Mouse (Mus musculus): ENCODE results near the gene Lmx1b. TPM values are rescaled to one million over a fixed set of nuclear protein-coding genes. Genes with fewer than 3 reads are reported as not detected.

The Lmx1b gene
- polyA plus RNA-seq, 1 experiment from 2014 or later, result not detected

- Histone ChIP-seq H3K4me1 (ENCODE audit: insufficient read depth) (no peaks in the 10 kb centered on the region), H3K27ac (ENCODE audit: low read depth) (no peak overlapping the region), H3K36me3 (replicated peaks; ENCODE audit: insufficient read depth, low read length) (no peaks in the 10 kb centered on the region), H3K9ac (replicated peaks) (no peak overlapping the region), H3K9me3 (ENCODE audit: low read length) (no peaks in the 10 kb centered on the region), H3K4me2 (ENCODE audit: low read depth, low read length) (no peak overlapping the region), H3K4me3 (ENCODE audit: low read depth, low read length) (no peak overlapping the region), H3K27me3 (ENCODE audit: insufficient read depth, low read length) (0 out of 2 replicates have a peak, but pooled peaks cover 5% of the 10 kb centered on the region)
- ATAC-seq, result no peak
- no peak for TF ChIP-seq EP300 (IDR thresholded peaks at IDR 0.05; ENCODE audit: low read depth)
- TF ChIP-seq CTCF (IDR thresholded peaks at IDR 0.05; ENCODE audit: low read depth), result no peak
- 73% methylated on average over 9 of the region's 9 CpGs for WGBS (ENCODE audit: insufficient replicate concordance)
- DNase-seq, result no peak
Measured at GRCm38 (mm10) chr2:33589280-33589679, 51.0 kb downstream of the Lmx1b start.

- no peak overlapping the region for H3K4me2 ChIP-seq (ENCODE audit: low read depth, low read length)
- no peaks in the 10 kb centered on the region for H3K36me3 ChIP-seq (replicated peaks; ENCODE audit: insufficient read depth, low read length)
- ATAC-seq (no peak), DNase-seq (no peak)
- H3K4me3 ChIP-seq (ENCODE audit: low read depth, low read length), result no peak overlapping the region
- WGBS (ENCODE audit: insufficient replicate concordance), result 45% methylated on average over 27 of the region's 29 CpGs
- no peak overlapping the region for H3K27ac ChIP-seq (ENCODE audit: low read depth)
- peaks cover 27% of the 10 kb centered on the region for H3K27me3 ChIP-seq (ENCODE audit: insufficient read depth, low read length)
- H3K9me3 ChIP-seq (ENCODE audit: low read length), result no peaks in the 10 kb centered on the region
- peaks cover 8% of the 10 kb centered on the region; the same call in 1 of the 2 replicates for H3K4me1 ChIP-seq (ENCODE audit: insufficient read depth)
- H3K9ac ChIP-seq (replicated peaks), result no peak overlapping the region
- TF ChIP-seq EP300 (IDR thresholded peaks at IDR 0.05; ENCODE audit: low read depth) (no peak), CTCF (IDR thresholded peaks at IDR 0.05; ENCODE audit: low read depth) (no peak)
Measured at GRCm38 (mm10) chr2:33584937-33585910, 55.1 kb downstream of the Lmx1b start.

DNA sequence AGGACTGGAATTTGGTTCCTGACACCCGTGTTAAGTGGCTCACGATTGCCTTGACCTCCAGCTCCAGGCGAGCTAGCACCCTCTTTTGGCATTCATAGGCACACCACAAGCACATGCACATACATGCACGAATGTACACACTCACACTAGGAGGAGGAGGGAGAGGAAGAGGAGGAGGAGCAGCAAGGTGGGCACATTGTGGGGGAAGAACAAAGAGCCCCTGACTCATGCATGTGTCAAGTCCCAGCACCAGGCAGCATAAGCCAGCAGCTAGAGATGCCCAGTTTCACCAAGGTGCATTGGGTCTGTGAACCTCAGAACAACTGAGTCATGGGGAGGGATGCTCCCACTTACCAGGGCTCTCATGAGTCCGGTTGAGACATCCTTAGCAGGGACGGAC is 56.5 kb downstream of the Lmx1b start:
- no peaks in the 10 kb centered on the region for H3K36me3 ChIP-seq (replicated peaks; ENCODE audit: insufficient read depth, low read length)
- no peak for ATAC-seq
- H3K27ac ChIP-seq (ENCODE audit: low read depth), result no peak overlapping the region
- no peak overlapping the region for H3K4me3 ChIP-seq (ENCODE audit: low read depth, low read length)
- no peak overlapping the region for H3K4me2 ChIP-seq (ENCODE audit: low read depth, low read length)
- no peak overlapping the region for H3K9ac ChIP-seq (replicated peaks)
- DNase-seq, result no peak
- WGBS (ENCODE audit: insufficient replicate concordance), result 17% methylated on average over 6 of the region's 6 CpGs
- peaks cover 8% of the 10 kb centered on the region; the same call in 1 of the 2 replicates for H3K4me1 ChIP-seq (ENCODE audit: insufficient read depth)
- H3K9me3 ChIP-seq (ENCODE audit: low read length), result no peaks in the 10 kb centered on the region
- H3K27me3 ChIP-seq (ENCODE audit: insufficient read depth, low read length), result peaks cover 33% of the 10 kb centered on the region
- TF ChIP-seq EP300 (IDR thresholded peaks at IDR 0.05; ENCODE audit: low read depth) (no peak), CTCF (IDR thresholded peaks at IDR 0.05; ENCODE audit: low read depth) (no peak)

DNA sequence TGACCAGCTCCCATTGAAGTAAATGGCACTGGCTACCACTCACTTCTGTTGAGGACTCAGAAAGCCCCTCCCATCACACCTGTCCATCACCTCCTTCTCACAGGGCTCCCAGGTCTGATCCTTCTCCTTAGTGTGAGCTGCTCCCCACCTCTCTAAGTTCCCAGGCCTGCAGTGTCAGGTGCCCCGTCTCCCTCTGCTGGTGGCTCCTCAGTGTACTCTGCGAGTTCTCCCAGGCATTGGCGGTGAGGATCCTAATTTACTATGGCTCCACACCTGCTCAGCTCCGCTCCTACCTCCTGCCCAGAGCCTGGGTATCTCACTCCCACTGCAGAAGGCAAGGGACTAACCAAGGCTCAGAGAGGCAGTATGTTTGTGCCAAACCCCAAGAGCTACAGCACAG is 57.0 kb downstream of the Lmx1b start:
- DNase-seq (peak; percentile 32), ATAC-seq (no peak)
- WGBS (ENCODE audit: insufficient replicate concordance), result 9% methylated on average over 4 of the region's 4 CpGs
- Histone ChIP-seq H3K9ac (replicated peaks) (no peak overlapping the region), H3K36me3 (replicated peaks; ENCODE audit: insufficient read depth, low read length) (no peaks in the 10 kb centered on the region), H3K4me2 (ENCODE audit: low read depth, low read length) (no peak overlapping the region), H3K27me3 (ENCODE audit: insufficient read depth, low read length) (peaks cover 33% of the 10 kb centered on the region), H3K4me3 (ENCODE audit: low read depth, low read length) (no peak overlapping the region), H3K4me1 (ENCODE audit: insufficient read depth) (peaks cover 8% of the 10 kb centered on the region; the same call in 1 of the 2 replicates), H3K9me3 (ENCODE audit: low read length) (no peaks in the 10 kb centered on the region), H3K27ac (ENCODE audit: low read depth) (no peak overlapping the region)
- TF ChIP-seq CTCF (IDR thresholded peaks at IDR 0.05; ENCODE audit: low read depth) (peak; percentile 45), EP300 (IDR thresholded peaks at IDR 0.05; ENCODE audit: low read depth) (no peak)

- Histone ChIP-seq H3K9ac (replicated peaks) (no peak overlapping the region), H3K4me3 (ENCODE audit: low read depth, low read length) (no peak overlapping the region), H3K4me1 (ENCODE audit: insufficient read depth) (peaks cover 8% of the 10 kb centered on the region; the same call in 1 of the 2 replicates), H3K4me2 (ENCODE audit: low read depth, low read length) (no peak overlapping the region), H3K9me3 (ENCODE audit: low read length) (no peaks in the 10 kb centered on the region), H3K27me3 (ENCODE audit: insufficient read depth, low read length) (peaks cover 33% of the 10 kb centered on the region), H3K27ac (ENCODE audit: low read depth) (no peak overlapping the region), H3K36me3 (replicated peaks; ENCODE audit: insufficient read depth, low read length) (no peaks in the 10 kb centered on the region)
- DNase-seq (peak; percentile 73), ATAC-seq (peak; percentile 85)
- TF ChIP-seq CTCF (IDR thresholded peaks at IDR 0.05; ENCODE audit: low read depth), result no peak
- no peak for TF ChIP-seq EP300 (IDR thresholded peaks at IDR 0.05; ENCODE audit: low read depth)
- 7% methylated on average over 5 of the region's 5 CpGs for WGBS (ENCODE audit: insufficient replicate concordance)
Measured at GRCm38 (mm10) chr2:33582457-33583060, 57.8 kb downstream of the Lmx1b start.

- TF ChIP-seq CTCF (IDR thresholded peaks at IDR 0.05; ENCODE audit: low read depth), result no peak
- TF ChIP-seq EP300 (IDR thresholded peaks at IDR 0.05; ENCODE audit: low read depth), result no peak
- peaks cover 33% of the 10 kb centered on the region for H3K27me3 ChIP-seq (ENCODE audit: insufficient read depth, low read length)
- no peaks in the 10 kb centered on the region for H3K36me3 ChIP-seq (replicated peaks; ENCODE audit: insufficient read depth, low read length)
- no peak overlapping the region for H3K4me2 ChIP-seq (ENCODE audit: low read depth, low read length)
- no peak for DNase-seq
- H3K9ac ChIP-seq (replicated peaks), result no peak overlapping the region
- H3K9me3 ChIP-seq (ENCODE audit: low read length), result no peaks in the 10 kb centered on the region
- H3K4me1 ChIP-seq (ENCODE audit: insufficient read depth), result peaks cover 8% of the 10 kb centered on the region; the same call in 1 of the 2 replicates
- no peak overlapping the region for H3K4me3 ChIP-seq (ENCODE audit: low read depth, low read length)
- no peak overlapping the region for H3K27ac ChIP-seq (ENCODE audit: low read depth)
- WGBS (ENCODE audit: insufficient replicate concordance), result 20% methylated on average over 8 of the region's 8 CpGs
- ATAC-seq, result no peak
Measured at GRCm38 (mm10) chr2:33581866-33582265, 58.4 kb downstream of the Lmx1b start.
